ENCODE assay signal across 18 mouse cellular contexts in the genomic region with DNA sequence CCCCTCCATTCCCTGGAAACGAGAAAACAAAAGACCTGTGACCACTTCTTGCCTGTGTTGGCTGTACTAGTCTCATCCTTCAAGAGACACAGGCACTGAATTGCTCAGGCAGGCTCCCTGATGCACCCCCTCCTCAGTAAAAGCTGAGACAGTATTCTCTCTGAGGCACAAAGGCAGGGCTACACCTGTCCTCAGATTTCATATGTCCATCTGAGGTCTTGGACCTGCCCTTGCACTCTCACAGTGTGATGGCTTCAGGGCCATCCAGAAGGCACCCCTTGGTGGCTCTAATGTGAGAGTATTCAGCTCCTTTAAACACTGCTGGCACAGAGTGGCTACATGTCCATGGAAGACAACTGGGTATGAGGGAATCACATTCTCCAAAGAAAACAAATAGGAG.
"Had no signal": no experiment of that assay in that cellular context is flagged by ENCODE, and none has a peak within 500 bp of the region (broad histone marks: within the 10 kb centered on the region; RNA-seq: fewer than 3 reads in every experiment).

No protein-coding gene starts in this region.

- H3K4me1 ChIP-seq: neural tube, embryonic 12.5 days had no signal

- H3K27ac ChIP-seq: layer of hippocampus, adult 2 months; liver, embryonic 13.5 days; midbrain, embryonic 12.5 days; midbrain, embryonic 15.5 days; neural tube, embryonic 12.5 days had no signal

- H3K27me3 ChIP-seq: liver, embryonic 13.5 days; midbrain, embryonic 12.5 days; midbrain, embryonic 15.5 days; neural tube, embryonic 12.5 days had no signal

- ATAC-seq: intestine, embryonic 16.5 days; midbrain, embryonic 15.5 days had no signal

- H3K4me2 ChIP-seq: liver, embryonic 13.5 days; midbrain, embryonic 12.5 days; midbrain, embryonic 15.5 days; neural tube, embryonic 12.5 days had no signal

- DNase-seq: kidney, adult 18-20 months; kidney, postnatal 10 days; layer of hippocampus, adult 9-11 months; liver, embryonic 13.5 days; lung, adult 2 months; lung, postnatal 14 days; lung, postnatal 4 days; retina, postnatal 1 day; right cerebral cortex, postnatal 25 days; spleen, adult 18-20 months; thymus, adult 2 months; thymus, postnatal 14 days; thymus, postnatal 4 days had no signal

- H3K36me3 ChIP-seq: liver, embryonic 13.5 days; midbrain, embryonic 12.5 days; midbrain, embryonic 15.5 days; neural tube, embryonic 12.5 days had no signal

- H3K9ac ChIP-seq: liver, embryonic 13.5 days; midbrain, embryonic 12.5 days; midbrain, embryonic 15.5 days; neural tube, embryonic 12.5 days had no signal

- H3K4me3 ChIP-seq: layer of hippocampus, adult 2 months; liver, embryonic 13.5 days; midbrain, embryonic 12.5 days; midbrain, embryonic 15.5 days; neural tube, embryonic 12.5 days had no signal

- H3K9me3 ChIP-seq: liver, embryonic 13.5 days; midbrain, embryonic 12.5 days; midbrain, embryonic 15.5 days; neural tube, embryonic 12.5 days had no signal
